ENCODE assay signal across 8 mouse cellular contexts in the genomic region with DNA sequence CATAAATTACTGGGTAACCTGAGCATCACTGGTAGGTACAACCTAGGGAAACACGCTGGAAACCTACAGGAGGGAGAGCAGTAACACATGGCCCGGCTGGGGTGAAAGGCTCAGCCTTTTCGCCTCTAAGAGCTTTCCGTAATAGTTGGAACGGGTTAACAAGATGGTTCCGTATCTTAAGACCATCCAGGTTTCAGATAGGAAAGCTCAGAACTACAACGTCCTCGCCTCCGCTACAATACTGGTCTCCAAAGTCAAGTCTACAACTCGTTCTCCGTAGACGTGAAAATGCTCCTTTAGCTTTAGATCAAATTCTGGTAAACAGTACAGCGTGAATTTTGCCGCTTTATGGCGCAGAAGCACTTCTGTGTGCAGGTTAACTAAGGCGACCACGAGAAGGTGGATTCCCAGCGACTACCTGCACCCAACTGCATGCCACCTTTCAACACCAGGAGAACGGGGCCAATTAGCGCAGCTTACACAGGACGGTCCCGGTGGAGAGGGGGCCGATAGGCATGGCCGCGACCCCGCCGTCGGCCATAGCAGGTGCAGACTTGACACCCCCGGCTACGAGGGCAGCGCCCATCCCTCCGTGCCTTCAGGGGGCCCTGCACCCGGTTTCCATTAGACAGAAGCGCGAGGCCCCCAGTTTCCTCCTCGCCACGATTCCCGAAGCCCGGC. TPM values are rescaled to one million over a fixed set of nuclear protein-coding genes. Genes with fewer than 3 reads are reported as not detected.
DNase-seq lines count a peak whose midpoint lies in the region; ATAC-seq lines count a peak whose summit lies in the region.

No protein-coding gene starts in this region.

- no peaks in the 10 kb centered on the region for H3K9me3 ChIP-seq in forebrain, embryonic 15.5 days
- H3K9me3 ChIP-seq in liver, embryonic 12.5 days (replicated peaks), result no peaks in the 10 kb centered on the region
- H3K9me3 ChIP-seq in stomach, embryonic 15.5 days, result no peaks in the 10 kb centered on the region

- H3K36me3 ChIP-seq in forebrain, embryonic 15.5 days, result peaks cover 21% of the 10 kb centered on the region
- peaks cover 34% of the 10 kb centered on the region for H3K36me3 ChIP-seq in liver, embryonic 12.5 days
- H3K36me3 ChIP-seq in stomach, embryonic 15.5 days, result peaks cover 19% of the 10 kb centered on the region

- DNase-seq in kidney, adult 18-20 months, result peak; percentile 13
- DNase-seq in kidney, postnatal 10 days, result no peak
- DNase-seq in MEL-GATA-1-ER (ENCODE audit: extremely low read depth, low read depth), result peak; percentile 29
- no peak for DNase-seq in spleen, adult 12 weeks (ENCODE audit: low spot score)
- no peak for DNase-seq in left cerebral cortex, postnatal 4 days

- peak overlapping the region; percentile 90 for H3K4me3 ChIP-seq in forebrain, embryonic 15.5 days
- H3K4me3 ChIP-seq in liver, embryonic 12.5 days, result peak overlapping the region; percentile 87
- H3K4me3 ChIP-seq in stomach, embryonic 15.5 days (replicated peaks), result peak overlapping the region; percentile 96

- peak overlapping the region; percentile 99; the same call in 1 of the 2 replicates for H3K27ac ChIP-seq in forebrain, embryonic 15.5 days (replicated peaks)
- peak overlapping the region; percentile 93 for H3K27ac ChIP-seq in liver, embryonic 12.5 days
- H3K27ac ChIP-seq in stomach, embryonic 15.5 days, result peak overlapping the region; percentile 99

- intact Hi-C loops in left cerebral cortex, postnatal 4 days (cut with DNase I), result loop anchor here (5.0 kb wide), 1 partner anchor 63 kb away; no protein-coding TSS in a partner anchor

- under 1% methylated on average over 39 of the region's 39 CpGs for WGBS in forebrain, embryonic 15.5 days
- 2% methylated on average over 39 of the region's 39 CpGs for WGBS in liver, embryonic 12.5 days (ENCODE audit: insufficient replicate concordance)
- WGBS in stomach, embryonic 15.5 days, result under 1% methylated on average over 39 of the region's 39 CpGs

- H3K4me2 ChIP-seq in forebrain, embryonic 15.5 days (replicated peaks), result peak overlapping the region; percentile 73
- H3K4me2 ChIP-seq in liver, embryonic 12.5 days, result peak overlapping the region; percentile 92
- H3K4me2 ChIP-seq in stomach, embryonic 15.5 days, result peak overlapping the region; percentile 85

- no peaks in the 10 kb centered on the region for H3K27me3 ChIP-seq in forebrain, embryonic 15.5 days
- H3K27me3 ChIP-seq in liver, embryonic 12.5 days (replicated peaks), result no peaks in the 10 kb centered on the region
- no peaks in the 10 kb centered on the region for H3K27me3 ChIP-seq in stomach, embryonic 15.5 days (replicated peaks)

- H3K4me1 ChIP-seq in forebrain, embryonic 15.5 days, result peaks cover 38% of the 10 kb centered on the region
- peaks cover 41% of the 10 kb centered on the region for H3K4me1 ChIP-seq in liver, embryonic 12.5 days
- peaks cover 22% of the 10 kb centered on the region for H3K4me1 ChIP-seq in stomach, embryonic 15.5 days

- H3K9ac ChIP-seq in forebrain, embryonic 15.5 days (replicated peaks), result peak overlapping the region; percentile 96
- H3K9ac ChIP-seq in liver, embryonic 12.5 days, result peak overlapping the region; percentile 93
- peak overlapping the region; percentile 71 for H3K9ac ChIP-seq in stomach, embryonic 15.5 days

- ATAC-seq in forebrain, embryonic 15.5 days (replicated peaks), result peak; percentile 20
- ATAC-seq in liver, embryonic 12.5 days, result no peak
- ATAC-seq in stomach, embryonic 15.5 days (ENCODE audit: insufficient read depth, low FRiP score, low read depth), result no peak

RNA-seq across cellular contexts. Expression of a gene that starts 1.1 kb away (rescaled TPM):
- 119 and 121 TPM in 2 replicates for polyA plus RNA-seq in forebrain, embryonic 15.5 days (2015; fragmentation: Nextera tagmentation; extraction: Ambion mirVana)
- 47.5 and 48.1 TPM in 2 replicates for polyA plus RNA-seq in liver, embryonic 12.5 days (2016; fragmentation: Nextera tagmentation; extraction: Ambion mirVana)
- 79.2 and 80.2 TPM in 2 replicates for polyA plus RNA-seq in stomach, embryonic 15.5 days (2015; fragmentation: Nextera tagmentation; extraction: Ambion mirVana)
- 100 to 1,000 TPM in 1 of 2 experiments, 10 to 100 TPM in 1; 92.2 to 100 TPM for total RNA-seq in left cerebral cortex, postnatal 4 days (2021)

Comparison
In these comparisons a context has a peak if more than half of its experiments do, and no peak if none do; other contexts are left out.
1. DNase-seq: peak in kidney, adult 18-20 months (single experiment) and MEL-GATA-1-ER (single experiment); none in kidney, postnatal 10 days (single experiment), spleen, adult 12 weeks (single experiment) and left cerebral cortex, postnatal 4 days (single experiment).
2. Peak in every context shown above with its lines, with median percentiles within 50 percentile points of each other: H3K27ac ChIP-seq, H3K4me2 ChIP-seq, H3K4me3 ChIP-seq and H3K9ac ChIP-seq.